Mouse (Mus musculus): Measurements from ENCODE around the gene Hoxd4. TPM values are rescaled to one million over a fixed set of nuclear protein-coding genes. Genes with fewer than 3 reads are reported as not detected.

Hoxd4 gene
- polyA plus RNA-seq, 1 experiment from 2014 or later, result not detected

GRCm38 (mm10) chr2:74706393-74706960 lies 5.3 kb upstream of the Hoxd4 start:
- DNase-seq (ENCODE audit: extremely low spot score, low spot score), result peak; percentile 16
- peaks cover 100% of the 10 kb centered on the region for H3K27me3 ChIP-seq (ENCODE audit: poor library complexity, severe bottlenecking)
- H3K4me3 ChIP-seq, result no peak overlapping the region
- H3K4me1 ChIP-seq, result peaks cover 16% of the 10 kb centered on the region
- no peaks in the 10 kb centered on the region for H3K9me3 ChIP-seq
- 2% methylated on average over 13 of the region's 13 CpGs for WGBS
- H3K36me3 ChIP-seq (replicated peaks), result no peaks in the 10 kb centered on the region
- no peak overlapping the region for H3K27ac ChIP-seq

GRCm38 (mm10) chr2:74707599-74707998 lies 4.1 kb upstream of the Hoxd4 start:
- no peak overlapping the region for H3K27ac ChIP-seq
- H3K27me3 ChIP-seq (ENCODE audit: poor library complexity, severe bottlenecking), result peaks cover 100% of the 10 kb centered on the region
- no peaks in the 10 kb centered on the region for H3K9me3 ChIP-seq
- no peak overlapping the region for H3K4me3 ChIP-seq
- no peak for DNase-seq (ENCODE audit: extremely low spot score, low spot score)
- H3K36me3 ChIP-seq (replicated peaks), result no peaks in the 10 kb centered on the region
- H3K4me1 ChIP-seq, result peaks cover 24% of the 10 kb centered on the region
- 8% methylated on average over 7 of the region's 7 CpGs for WGBS

- 8% methylated on average over 4 of the region's 4 CpGs for WGBS
- no peak overlapping the region for H3K27ac ChIP-seq
- DNase-seq (ENCODE audit: extremely low spot score, low spot score), result peak; percentile 31
Observed at GRCm38 (mm10) chr2:74708676-74709075, 3.1 kb upstream of the Hoxd4 start.

GRCm38 (mm10) chr2:74709465-74710419 lies 2.0 kb upstream of the Hoxd4 start:
- peaks cover 18% of the 10 kb centered on the region for H3K4me1 ChIP-seq
- H3K27ac ChIP-seq, result no peak overlapping the region
- no peaks in the 10 kb centered on the region for H3K9me3 ChIP-seq
- peak; percentile 27 for DNase-seq (ENCODE audit: extremely low spot score, low spot score)
- peaks cover 100% of the 10 kb centered on the region for H3K27me3 ChIP-seq (ENCODE audit: poor library complexity, severe bottlenecking)
- 3% methylated on average over 5 of the region's 5 CpGs for WGBS
- no peak overlapping the region for H3K4me3 ChIP-seq
- no peaks in the 10 kb centered on the region for H3K36me3 ChIP-seq (replicated peaks)

More at GRCm38 (mm10) chr2:74708676-74709075, 3.1 kb upstream of the Hoxd4 start:
- H3K4me1 ChIP-seq, result peaks cover 24% of the 10 kb centered on the region
- H3K36me3 ChIP-seq (replicated peaks), result no peaks in the 10 kb centered on the region
- no peak overlapping the region for H3K4me3 ChIP-seq
- peaks cover 100% of the 10 kb centered on the region for H3K27me3 ChIP-seq (ENCODE audit: poor library complexity, severe bottlenecking)
- no peaks in the 10 kb centered on the region for H3K9me3 ChIP-seq

GRCm38 (mm10) chr2:74710929-74711543 lies 693 bp upstream of the Hoxd4 start:
- DNase-seq (ENCODE audit: extremely low spot score, low spot score), result peak; percentile 34
- no peak overlapping the region for H3K27ac ChIP-seq
- H3K36me3 ChIP-seq (replicated peaks), result no peaks in the 10 kb centered on the region
- under 1% methylated on average over 16 of the region's 16 CpGs for WGBS
- no peaks in the 10 kb centered on the region for H3K9me3 ChIP-seq
- peaks cover 11% of the 10 kb centered on the region for H3K4me1 ChIP-seq
- peaks cover 100% of the 10 kb centered on the region for H3K27me3 ChIP-seq (ENCODE audit: poor library complexity, severe bottlenecking)
- no peak overlapping the region for H3K4me3 ChIP-seq

- DNase-seq (ENCODE audit: extremely low spot score, low spot score), result peak; percentile 26
- WGBS, result 3% methylated on average over 19 of the region's 19 CpGs
Observed at GRCm38 (mm10) chr2:74713239-74714150, 1.8 kb downstream of the Hoxd4 start.

GRCm38 (mm10) chr2:74714156-74714789 lies 2.5 kb downstream of the Hoxd4 start:
- peaks cover 100% of the 10 kb centered on the region for H3K27me3 ChIP-seq (ENCODE audit: poor library complexity, severe bottlenecking)
- H3K36me3 ChIP-seq (replicated peaks), result no peaks in the 10 kb centered on the region
- 2% methylated on average over 18 of the region's 18 CpGs for WGBS
- peak; percentile 16 for DNase-seq (ENCODE audit: extremely low spot score, low spot score)
- no peak overlapping the region for H3K27ac ChIP-seq
- no peaks in the 10 kb centered on the region for H3K9me3 ChIP-seq
- peaks cover 13% of the 10 kb centered on the region for H3K4me1 ChIP-seq
- H3K4me3 ChIP-seq, result no peak overlapping the region

More at GRCm38 (mm10) chr2:74713239-74714150, 1.8 kb downstream of the Hoxd4 start:
- Histone ChIP-seq H3K36me3 (replicated peaks) (no peaks in the 10 kb centered on the region), H3K27ac (no peak overlapping the region), H3K4me1 (peaks cover 13% of the 10 kb centered on the region), H3K27me3 (ENCODE audit: poor library complexity, severe bottlenecking) (peaks cover 100% of the 10 kb centered on the region), H3K4me3 (no peak overlapping the region), H3K9me3 (no peaks in the 10 kb centered on the region)

- WGBS, result under 1% methylated on average over 14 of the region's 14 CpGs
- no peaks in the 10 kb centered on the region for H3K9me3 ChIP-seq
Observed at GRCm38 (mm10) chr2:74714881-74715280, 3.2 kb downstream of the Hoxd4 start.

GRCm38 (mm10) chr2:74715504-74716241 lies 3.9 kb downstream of the Hoxd4 start:
- DNase-seq (ENCODE audit: extremely low spot score, low spot score), result peak; percentile 89
- 4% methylated on average over 26 of the region's 26 CpGs for WGBS
- H3K4me1 ChIP-seq, result peaks cover 13% of the 10 kb centered on the region
- peak overlapping the region; percentile 39 for H3K4me3 ChIP-seq
- H3K36me3 ChIP-seq (replicated peaks), result no peaks in the 10 kb centered on the region
- no peaks in the 10 kb centered on the region for H3K9me3 ChIP-seq
- no peak overlapping the region for H3K27ac ChIP-seq
- H3K27me3 ChIP-seq (ENCODE audit: poor library complexity, severe bottlenecking), result peaks cover 100% of the 10 kb centered on the region

More at GRCm38 (mm10) chr2:74714881-74715280, 3.2 kb downstream of the Hoxd4 start:
- peak; percentile 34 for DNase-seq (ENCODE audit: extremely low spot score, low spot score)
- H3K4me3 ChIP-seq, result no peak overlapping the region
- H3K36me3 ChIP-seq (replicated peaks), result no peaks in the 10 kb centered on the region
- H3K27me3 ChIP-seq (ENCODE audit: poor library complexity, severe bottlenecking), result peaks cover 100% of the 10 kb centered on the region
- peaks cover 13% of the 10 kb centered on the region for H3K4me1 ChIP-seq
- no peak overlapping the region for H3K27ac ChIP-seq

GRCm38 (mm10) chr2:74720384-74720783 lies 8.7 kb downstream of the Hoxd4 start:
- Histone ChIP-seq H3K4me1 (peaks cover 5% of the 10 kb centered on the region; the same call in 1 of the 2 replicates), H3K27ac (no peak overlapping the region), H3K36me3 (replicated peaks) (no peaks in the 10 kb centered on the region), H3K27me3 (ENCODE audit: poor library complexity, severe bottlenecking) (peaks cover 100% of the 10 kb centered on the region), H3K4me3 (no peak overlapping the region), H3K9me3 (no peaks in the 10 kb centered on the region)
- WGBS, result 6% methylated on average over 2 of the region's 2 CpGs
- DNase-seq (ENCODE audit: extremely low spot score, low spot score), result no peak

- peaks cover 100% of the 10 kb centered on the region for H3K27me3 ChIP-seq (ENCODE audit: poor library complexity, severe bottlenecking)
- H3K4me1 ChIP-seq, result peaks cover 2% of the 10 kb centered on the region; the same call in 1 of the 2 replicates
- DNase-seq (ENCODE audit: extremely low spot score, low spot score), result no peak
- H3K4me3 ChIP-seq, result no peak overlapping the region
- 3% methylated on average over 5 of the region's 5 CpGs for WGBS
- no peaks in the 10 kb centered on the region for H3K36me3 ChIP-seq (replicated peaks)
- no peaks in the 10 kb centered on the region for H3K9me3 ChIP-seq
- no peak overlapping the region for H3K27ac ChIP-seq
Observed at GRCm38 (mm10) chr2:74720955-74721491, 9.3 kb downstream of the Hoxd4 start.
